Mouse (Mus musculus): ENCODE results near the gene BC016579. TPM values are rescaled to one million over a fixed set of nuclear protein-coding genes. Genes with fewer than 3 reads are reported as not detected.

Gene BC016579
- 0.15 and 0.29 TPM in 2 replicates for polyA plus RNA-seq (2016; fragmentation: Nextera tagmentation; extraction: Ambion mirVana)

GRCm38 (mm10) chr16:45653934-45654332 is at the start of gene BC016579:
Gene BC016579, minus strand, starts transcription at chr16:45654068.
- Histone ChIP-seq H3K4me3 (peak within 1 kb of the TSS; percentile 61), H3K27ac (peak within 1 kb of the TSS; percentile 64), H3K36me3 (no peaks in the 10 kb centered on the region), H3K9me3 (no peaks in the 10 kb centered on the region), H3K27me3 (ENCODE audit: insufficient read depth, poor library complexity, severe bottlenecking) (peaks cover 15% of the 10 kb centered on the region), H3K4me1 (peaks cover 15% of the 10 kb centered on the region)
- 3% methylated on average over 20 of the region's 20 CpGs for WGBS
- DNase-seq (ENCODE audit: low spot score) = no peak

DNA sequence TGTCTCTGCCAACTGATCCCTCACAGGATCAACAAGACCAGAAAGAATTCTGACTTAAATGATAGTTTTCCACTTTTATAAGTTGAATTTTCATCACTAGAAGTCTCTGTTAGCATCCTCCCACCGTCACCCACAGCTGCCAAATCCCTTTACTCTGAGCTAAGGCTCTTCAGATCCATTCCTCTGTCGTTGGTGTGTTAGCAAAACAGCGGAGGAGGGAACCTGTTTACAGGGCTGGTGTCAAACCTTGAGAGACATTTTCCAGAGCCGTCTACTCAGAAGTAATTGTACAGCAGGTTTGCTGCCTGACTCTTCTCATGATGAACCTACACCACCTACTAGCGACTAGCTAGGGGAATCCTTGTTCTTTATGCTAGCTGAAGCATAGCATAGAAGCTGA is 45.4 kb upstream of the BC016579 start:
- no peak for DNase-seq (ENCODE audit: low spot score)
- WGBS = 53% methylated on average over 5 of the region's 5 CpGs
- H3K4me1 ChIP-seq = no peaks in the 10 kb centered on the region
- no peaks in the 10 kb centered on the region for H3K36me3 ChIP-seq
- no peaks in the 10 kb centered on the region for H3K9me3 ChIP-seq
- no peaks in the 10 kb centered on the region for H3K27me3 ChIP-seq (ENCODE audit: insufficient read depth, poor library complexity, severe bottlenecking)
- no peak overlapping the region for H3K4me3 ChIP-seq
- H3K27ac ChIP-seq = no peak overlapping the region

DNA sequence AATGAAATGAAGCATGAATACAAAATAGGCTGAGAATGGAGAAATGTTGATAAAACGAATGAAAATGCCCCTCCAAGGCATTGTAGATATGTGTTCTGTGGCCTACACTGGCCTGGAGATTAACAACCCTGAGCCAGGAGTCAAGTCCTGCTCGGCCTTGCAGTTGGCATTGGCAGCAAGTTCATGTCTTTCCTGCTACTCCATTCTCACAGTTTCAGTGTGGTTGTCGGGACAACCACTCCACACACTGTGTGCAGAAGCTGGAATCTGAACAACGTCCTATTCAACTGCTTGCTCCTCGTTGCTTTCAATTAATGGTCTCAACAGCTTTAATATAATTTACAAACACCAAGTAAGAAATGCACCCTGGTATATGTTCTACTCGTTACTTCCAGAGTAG is 44.1 kb upstream of the BC016579 start:
- 83% methylated on average over 6 of the region's 6 CpGs for WGBS

DNA sequence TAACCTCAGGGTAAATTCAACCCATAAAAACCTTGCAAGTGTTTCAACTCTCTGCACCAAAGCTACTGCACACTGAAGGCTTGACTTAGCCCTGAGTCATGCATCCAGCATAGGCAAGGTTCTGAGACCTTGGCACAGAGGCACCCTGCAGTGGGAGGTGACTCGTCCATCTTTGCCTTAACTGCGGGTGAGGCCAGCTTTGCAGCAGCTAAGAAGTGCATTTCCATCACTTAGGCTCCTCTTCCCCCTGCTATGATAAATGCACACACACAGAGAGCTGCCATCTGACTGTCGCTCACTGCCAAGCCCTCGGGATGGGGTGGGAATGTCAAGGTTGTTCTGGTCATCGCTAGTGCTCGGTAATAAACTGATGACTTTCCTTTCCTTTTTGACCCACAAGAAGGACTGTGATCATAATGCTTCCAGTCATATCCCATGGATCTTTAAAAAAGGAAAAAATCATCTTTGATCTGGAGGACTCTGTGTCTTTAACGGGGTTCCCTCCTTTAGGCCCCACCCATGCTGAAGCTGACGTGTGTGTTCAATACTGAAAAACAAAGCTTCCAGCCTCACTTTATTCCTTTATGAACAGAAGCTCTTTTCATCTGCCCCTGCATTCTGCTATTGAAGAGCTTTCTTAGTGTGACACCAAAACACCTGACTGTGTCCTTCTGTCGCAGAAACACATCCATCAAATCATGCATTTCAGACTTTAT is 41.7 kb upstream of the BC016579 start:
- no peak overlapping the region for H3K27ac ChIP-seq
- WGBS = 78% methylated on average over 9 of the region's 9 CpGs
- no peaks in the 10 kb centered on the region for H3K36me3 ChIP-seq
- no peaks in the 10 kb centered on the region for H3K4me1 ChIP-seq
- no peaks in the 10 kb centered on the region for H3K27me3 ChIP-seq (ENCODE audit: insufficient read depth, poor library complexity, severe bottlenecking)
- no peak for DNase-seq (ENCODE audit: low spot score)
- no peaks in the 10 kb centered on the region for H3K9me3 ChIP-seq
- H3K4me3 ChIP-seq = no peak overlapping the region

More for the DNA sequence above, 44.1 kb upstream of the BC016579 start:
- no peak for DNase-seq (ENCODE audit: low spot score)
- Histone ChIP-seq H3K27ac (no peak overlapping the region), H3K9me3 (no peaks in the 10 kb centered on the region), H3K4me3 (no peak overlapping the region), H3K36me3 (no peaks in the 10 kb centered on the region), H3K4me1 (no peaks in the 10 kb centered on the region), H3K27me3 (ENCODE audit: insufficient read depth, poor library complexity, severe bottlenecking) (no peaks in the 10 kb centered on the region)

DNA sequence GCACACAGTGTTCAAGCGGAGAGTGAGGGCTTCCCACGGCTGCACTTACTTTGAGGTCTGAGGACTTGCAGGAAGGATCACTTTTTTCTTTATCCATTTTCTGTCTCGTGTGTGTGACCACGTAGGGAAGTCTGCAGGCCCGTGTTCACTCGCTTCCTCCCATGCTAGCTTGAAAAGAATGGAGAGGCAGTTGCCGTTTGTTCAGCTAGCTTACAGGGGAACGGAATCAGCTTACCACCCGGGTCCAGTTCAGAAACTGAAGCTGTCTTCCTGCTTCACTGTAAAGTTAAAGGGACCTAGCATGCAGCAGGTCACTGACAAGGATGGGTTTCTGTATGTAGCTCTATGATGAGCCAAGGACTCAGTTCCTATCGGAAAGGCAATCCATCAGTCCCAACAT is 39.7 kb upstream of the BC016579 start, which contains the start of gene Tmprss7:
Tmprss7 (minus strand) TSS at position 101 of the 400 bp plus-strand sequence.
- DNase-seq (ENCODE audit: low spot score) = no peak
- no peak within 1 kb of the TSS for H3K4me3 ChIP-seq
- WGBS = 73% methylated on average over 10 of the region's 10 CpGs
- H3K36me3 ChIP-seq = no peaks in the 10 kb centered on the region
- no peaks in the 10 kb centered on the region for H3K9me3 ChIP-seq
- H3K27ac ChIP-seq = no peak within 1 kb of the TSS
- H3K4me1 ChIP-seq = no peaks in the 10 kb centered on the region
- no peaks in the 10 kb centered on the region for H3K27me3 ChIP-seq (ENCODE audit: insufficient read depth, poor library complexity, severe bottlenecking)

- Histone ChIP-seq H3K9me3 (no peaks in the 10 kb centered on the region), H3K4me3 (no peak overlapping the region), H3K27ac (no peak overlapping the region), H3K4me1 (no peaks in the 10 kb centered on the region), H3K36me3 (no peaks in the 10 kb centered on the region), H3K27me3 (ENCODE audit: insufficient read depth, poor library complexity, severe bottlenecking) (no peaks in the 10 kb centered on the region)
- WGBS = 75% methylated on average over 3 of the region's 3 CpGs
- DNase-seq (ENCODE audit: low spot score) = no peak
Measured at GRCm38 (mm10) chr16:45692851-45693250, 39.0 kb upstream of the BC016579 start.

- 61% methylated on average over 4 of the region's 4 CpGs for WGBS
- no peak for DNase-seq (ENCODE audit: low spot score)
Measured at GRCm38 (mm10) chr16:45690178-45690577, 36.3 kb upstream of the BC016579 start.

DNA sequence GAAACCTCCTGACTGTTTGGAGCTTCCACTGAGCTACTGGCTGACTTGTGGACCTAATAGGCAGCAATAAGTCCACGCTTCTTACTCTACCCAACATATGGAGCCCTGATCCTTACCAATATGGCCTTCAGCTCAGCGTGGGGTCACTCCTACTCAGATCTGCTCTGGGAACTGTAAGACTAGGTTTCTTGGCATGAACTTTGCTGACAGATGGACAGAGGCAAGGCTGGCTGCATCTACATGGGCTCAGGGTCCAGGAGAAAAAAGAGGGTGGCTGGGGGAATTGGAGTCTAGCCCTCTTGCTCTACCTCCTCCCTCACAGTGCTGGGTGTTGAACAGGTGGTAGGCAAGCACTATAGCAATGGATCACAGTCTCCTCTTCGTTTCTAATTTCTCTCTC is 33.0 kb upstream of the BC016579 start:
- Histone ChIP-seq H3K36me3 (no peaks in the 10 kb centered on the region), H3K4me3 (no peak overlapping the region), H3K4me1 (no peaks in the 10 kb centered on the region), H3K27ac (no peak overlapping the region), H3K27me3 (ENCODE audit: insufficient read depth, poor library complexity, severe bottlenecking) (no peaks in the 10 kb centered on the region), H3K9me3 (no peaks in the 10 kb centered on the region)
- 83% methylated on average over 3 of the region's 3 CpGs for WGBS
- DNase-seq (ENCODE audit: low spot score) = no peak

More at GRCm38 (mm10) chr16:45690178-45690577, 36.3 kb upstream of the BC016579 start:
- no peaks in the 10 kb centered on the region for H3K36me3 ChIP-seq
- H3K27ac ChIP-seq = no peak overlapping the region
- no peaks in the 10 kb centered on the region for H3K27me3 ChIP-seq (ENCODE audit: insufficient read depth, poor library complexity, severe bottlenecking)
- H3K9me3 ChIP-seq = no peaks in the 10 kb centered on the region
- no peak overlapping the region for H3K4me3 ChIP-seq
- H3K4me1 ChIP-seq = no peaks in the 10 kb centered on the region

DNA sequence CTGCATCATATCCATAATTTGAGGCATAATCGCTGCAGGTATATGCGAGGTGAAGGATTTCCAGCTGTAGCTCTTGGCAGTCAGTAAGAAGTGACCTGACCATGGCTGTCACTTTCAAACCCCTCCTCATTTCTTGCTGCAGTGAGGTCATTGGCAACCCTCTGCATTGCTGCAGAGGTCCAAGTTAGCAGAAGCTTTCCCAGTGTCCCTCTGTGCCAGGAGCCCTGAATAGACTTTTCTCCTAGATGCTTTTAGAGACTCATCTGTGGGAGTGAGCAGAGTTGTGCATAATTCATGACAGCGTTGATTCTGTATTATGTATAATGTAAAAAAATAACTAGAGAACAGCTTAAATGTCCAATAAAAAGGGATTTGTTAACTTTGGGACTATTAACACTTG is 31.4 kb upstream of the BC016579 start:
- Histone ChIP-seq H3K27me3 (ENCODE audit: insufficient read depth, poor library complexity, severe bottlenecking) (no peaks in the 10 kb centered on the region), H3K4me1 (no peaks in the 10 kb centered on the region), H3K4me3 (no peak overlapping the region), H3K36me3 (no peaks in the 10 kb centered on the region), H3K9me3 (no peaks in the 10 kb centered on the region), H3K27ac (no peak overlapping the region)
- no peak for DNase-seq (ENCODE audit: low spot score)
- WGBS = 67% methylated on average over 3 of the region's 3 CpGs

DNA sequence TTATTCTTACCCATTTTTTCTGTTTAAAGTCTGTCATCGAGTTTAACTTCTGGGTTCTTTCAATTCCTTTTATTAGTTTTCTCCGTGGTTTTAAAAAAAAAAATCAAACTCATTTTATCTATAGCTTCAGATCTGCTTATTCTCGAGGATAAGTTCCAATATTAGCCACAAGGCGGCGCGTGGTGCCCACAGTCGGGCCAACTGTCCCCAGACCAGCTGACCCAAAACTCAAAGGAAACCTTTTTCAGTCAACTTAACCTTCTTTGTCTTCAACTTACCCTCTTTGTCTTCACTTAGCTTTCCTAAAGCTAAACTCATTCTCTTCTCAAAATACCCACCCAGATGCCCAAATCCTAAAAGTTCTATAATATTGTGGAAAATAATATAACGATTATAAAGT is 30.9 kb upstream of the BC016579 start:
- 16% methylated on average over 8 of the region's 8 CpGs for WGBS
- Histone ChIP-seq H3K27me3 (ENCODE audit: insufficient read depth, poor library complexity, severe bottlenecking) (no peaks in the 10 kb centered on the region), H3K4me3 (no peak overlapping the region), H3K27ac (no peak overlapping the region), H3K9me3 (no peaks in the 10 kb centered on the region), H3K36me3 (no peaks in the 10 kb centered on the region), H3K4me1 (no peaks in the 10 kb centered on the region)
- peak; percentile 76 for DNase-seq (ENCODE audit: low spot score)

DNA sequence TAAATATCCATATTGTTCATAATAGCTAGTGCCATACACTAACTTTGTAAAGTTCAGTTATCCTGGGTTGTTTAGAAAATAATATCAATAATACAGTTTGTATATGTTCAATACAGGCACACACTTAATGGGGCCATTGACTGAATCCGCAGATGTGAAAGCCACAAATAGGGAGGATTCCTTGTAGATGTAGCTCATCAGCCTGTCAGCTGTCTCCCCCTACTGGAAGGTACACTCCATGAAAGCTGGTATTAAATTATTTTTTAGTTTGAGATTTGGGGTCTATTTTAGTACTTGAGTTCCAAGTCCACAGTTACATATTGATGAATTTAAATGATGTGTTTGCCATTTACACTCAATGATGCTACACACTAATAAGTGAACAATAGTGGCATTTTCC is 22.6 kb upstream of the BC016579 start:
- Histone ChIP-seq H3K27ac (no peak overlapping the region), H3K36me3 (no peaks in the 10 kb centered on the region), H3K4me1 (no peaks in the 10 kb centered on the region), H3K4me3 (no peak overlapping the region), H3K27me3 (ENCODE audit: insufficient read depth, poor library complexity, severe bottlenecking) (no peaks in the 10 kb centered on the region), H3K9me3 (no peaks in the 10 kb centered on the region)
- WGBS = 41% methylated on average over 1 of the region's 1 CpGs
- DNase-seq (ENCODE audit: low spot score) = no peak

DNA sequence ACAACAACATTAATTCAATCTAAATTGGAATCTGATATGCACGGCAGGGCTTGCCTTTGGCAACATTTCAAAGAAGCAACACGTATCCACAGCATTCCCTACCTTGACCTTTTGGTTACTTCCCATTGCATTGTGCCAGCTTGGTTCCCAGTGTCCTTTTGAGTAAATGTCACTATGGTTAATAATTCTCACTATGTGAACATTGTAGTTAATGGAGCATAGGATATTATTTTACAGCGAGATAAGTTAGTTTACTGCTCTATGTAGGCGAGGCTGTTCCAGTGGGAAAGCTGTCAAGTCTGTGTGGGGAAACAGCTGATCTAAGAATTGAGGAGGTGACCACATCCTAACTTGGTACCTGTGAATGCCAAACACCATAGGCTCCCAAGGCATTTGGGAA is 16.1 kb upstream of the BC016579 start:
- WGBS = 77% methylated on average over 4 of the region's 4 CpGs
- Histone ChIP-seq H3K27ac (no peak overlapping the region), H3K9me3 (no peaks in the 10 kb centered on the region), H3K36me3 (no peaks in the 10 kb centered on the region), H3K4me3 (no peak overlapping the region), H3K4me1 (no peaks in the 10 kb centered on the region), H3K27me3 (ENCODE audit: insufficient read depth, poor library complexity, severe bottlenecking) (no peaks in the 10 kb centered on the region)
- DNase-seq (ENCODE audit: low spot score) = no peak

DNA sequence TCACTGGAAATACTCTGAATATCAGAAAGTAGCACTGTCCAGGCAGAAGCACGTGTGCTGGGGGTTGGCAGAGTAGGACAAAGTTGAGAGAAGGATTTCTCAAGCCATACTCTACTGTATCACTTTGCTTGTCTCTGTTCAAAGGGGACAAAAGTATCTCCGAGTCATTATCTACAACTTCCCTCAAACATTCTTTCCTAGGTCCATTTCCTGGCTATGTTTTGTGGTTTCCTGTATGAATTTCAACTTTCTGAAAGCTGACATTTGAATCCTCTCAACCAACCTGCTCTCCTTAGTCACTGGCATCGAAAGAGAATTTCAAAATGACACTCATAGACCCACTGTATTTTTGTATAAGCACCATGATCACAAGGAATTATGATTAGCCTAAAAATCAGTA is 14.3 kb upstream of the BC016579 start:
- no peak overlapping the region for H3K4me3 ChIP-seq
- H3K27ac ChIP-seq = no peak overlapping the region
- WGBS = 45% methylated on average over 3 of the region's 3 CpGs
- no peaks in the 10 kb centered on the region for H3K9me3 ChIP-seq
- DNase-seq (ENCODE audit: low spot score) = no peak
- no peaks in the 10 kb centered on the region for H3K4me1 ChIP-seq
- H3K27me3 ChIP-seq (ENCODE audit: insufficient read depth, poor library complexity, severe bottlenecking) = no peaks in the 10 kb centered on the region
- no peaks in the 10 kb centered on the region for H3K36me3 ChIP-seq

DNA sequence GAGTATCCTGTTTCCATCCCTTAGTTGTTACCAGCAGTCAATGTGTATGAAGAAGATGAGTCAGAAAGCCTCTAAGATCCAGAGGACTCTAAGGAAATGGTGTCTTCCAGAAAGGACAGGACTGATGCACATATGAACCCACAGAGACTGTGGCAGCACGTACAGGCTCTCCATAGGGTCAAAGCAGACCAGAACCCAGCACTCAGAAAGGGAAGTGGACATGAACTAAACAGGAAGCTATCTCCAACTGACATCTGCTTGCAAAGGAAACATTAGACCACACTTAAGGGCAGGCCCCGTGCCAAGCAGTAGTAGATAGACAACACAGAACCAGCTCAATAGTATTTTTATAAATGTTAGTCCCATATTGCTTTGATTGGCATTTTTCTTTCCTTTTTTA is 12.3 kb upstream of the BC016579 start:
- Histone ChIP-seq H3K27me3 (ENCODE audit: insufficient read depth, poor library complexity, severe bottlenecking) (no peaks in the 10 kb centered on the region), H3K4me3 (no peak overlapping the region), H3K4me1 (no peaks in the 10 kb centered on the region), H3K9me3 (no peaks in the 10 kb centered on the region), H3K36me3 (no peaks in the 10 kb centered on the region), H3K27ac (no peak overlapping the region)
- 59% methylated on average over 2 of the region's 2 CpGs for WGBS
- DNase-seq (ENCODE audit: low spot score) = no peak
